Mouse (Mus musculus) urinary bladder, postnatal 14 days (tissue): ENCODE data around the gene Spocd1.
"Not testable (repeated sequence)": the region's sequence is repeated elsewhere in the genome, so short reads cannot be mapped to it uniquely, and the experiment has no call there.

Experiments used
- DNase-seq: peaks from one replicate; pipeline ENCODE4 v3.0.0; 2021; ENCODE audit warnings: low spot score

Spocd1 gene

GRCm38 (mm10) chr4:129928949-129929348, at the start of gene Spocd1:
TSS of gene Spocd1 (plus strand) at chr4:129929249.
- DNase-seq: no peak

- DNase-seq: no peak
Observed at GRCm38 (mm10) chr4:129880615-129881014, 48.4 kb upstream of the Spocd1 start.

- DNase-seq: no peak
Observed at GRCm38 (mm10) chr4:129881661-129882060, 47.4 kb upstream of the Spocd1 start.

- DNase-seq: peak; percentile 50
Observed at GRCm38 (mm10) chr4:129882555-129883293, 46.3 kb upstream of the Spocd1 start.

- DNase-seq: no peak
Observed at GRCm38 (mm10) chr4:129884041-129884930, 44.8 kb upstream of the Spocd1 start.

- no peak for DNase-seq
Observed at GRCm38 (mm10) chr4:129889661-129890060, 39.4 kb upstream of the Spocd1 start.

GRCm38 (mm10) chr4:129890094-129890493, 39.0 kb upstream of the Spocd1 start:
- DNase-seq: no peak

GRCm38 (mm10) chr4:129894861-129895260, 34.2 kb upstream of the Spocd1 start:
- no peak for DNase-seq

- not testable (repeated sequence) for DNase-seq
Observed at GRCm38 (mm10) chr4:129898815-129899214, 30.2 kb upstream of the Spocd1 start.

GRCm38 (mm10) chr4:129902394-129902793, 26.7 kb upstream of the Spocd1 start:
- no peak for DNase-seq

GRCm38 (mm10) chr4:129903577-129903976, 25.5 kb upstream of the Spocd1 start:
- DNase-seq: no peak

GRCm38 (mm10) chr4:129905032-129905431, 24.0 kb upstream of the Spocd1 start:
- no peak for DNase-seq

GRCm38 (mm10) chr4:129906016-129906415, 23.0 kb upstream of the Spocd1 start:
- no peak for DNase-seq

GRCm38 (mm10) chr4:129908836-129909235, 20.2 kb upstream of the Spocd1 start:
- DNase-seq: no peak

- DNase-seq: no peak
Observed at GRCm38 (mm10) chr4:129909261-129909731, 19.8 kb upstream of the Spocd1 start.

- no peak for DNase-seq
Observed at GRCm38 (mm10) chr4:129912998-129913397, 16.1 kb upstream of the Spocd1 start.

GRCm38 (mm10) chr4:129913761-129914644, 15.0 kb upstream of the Spocd1 start:
- DNase-seq: peak; percentile 62

GRCm38 (mm10) chr4:129914686-129915085, 14.4 kb upstream of the Spocd1 start:
- DNase-seq: no peak

- no peak for DNase-seq
Observed at GRCm38 (mm10) chr4:129915349-129915988, 13.6 kb upstream of the Spocd1 start.

GRCm38 (mm10) chr4:129916159-129916558, 12.9 kb upstream of the Spocd1 start:
- no peak for DNase-seq

GRCm38 (mm10) chr4:129917016-129917603, 11.9 kb upstream of the Spocd1 start:
- peak; percentile 26 for DNase-seq
